Mouse (Mus musculus) thymus, postnatal 10 days (tissue): Measurements from ENCODE around the gene Gm10065.
"Not testable (repeated sequence)": the region's sequence is repeated elsewhere in the genome, so short reads cannot be mapped to it uniquely, and the experiment has no call there.

ENCODE experiments used
- DNase-seq, 2 experiments: peaks; one replicate each; pipeline ENCODE4 v3.0.0; 2021; ENCODE audit warnings: low spot score in 2 of 2

The Gm10065 gene

DNA sequence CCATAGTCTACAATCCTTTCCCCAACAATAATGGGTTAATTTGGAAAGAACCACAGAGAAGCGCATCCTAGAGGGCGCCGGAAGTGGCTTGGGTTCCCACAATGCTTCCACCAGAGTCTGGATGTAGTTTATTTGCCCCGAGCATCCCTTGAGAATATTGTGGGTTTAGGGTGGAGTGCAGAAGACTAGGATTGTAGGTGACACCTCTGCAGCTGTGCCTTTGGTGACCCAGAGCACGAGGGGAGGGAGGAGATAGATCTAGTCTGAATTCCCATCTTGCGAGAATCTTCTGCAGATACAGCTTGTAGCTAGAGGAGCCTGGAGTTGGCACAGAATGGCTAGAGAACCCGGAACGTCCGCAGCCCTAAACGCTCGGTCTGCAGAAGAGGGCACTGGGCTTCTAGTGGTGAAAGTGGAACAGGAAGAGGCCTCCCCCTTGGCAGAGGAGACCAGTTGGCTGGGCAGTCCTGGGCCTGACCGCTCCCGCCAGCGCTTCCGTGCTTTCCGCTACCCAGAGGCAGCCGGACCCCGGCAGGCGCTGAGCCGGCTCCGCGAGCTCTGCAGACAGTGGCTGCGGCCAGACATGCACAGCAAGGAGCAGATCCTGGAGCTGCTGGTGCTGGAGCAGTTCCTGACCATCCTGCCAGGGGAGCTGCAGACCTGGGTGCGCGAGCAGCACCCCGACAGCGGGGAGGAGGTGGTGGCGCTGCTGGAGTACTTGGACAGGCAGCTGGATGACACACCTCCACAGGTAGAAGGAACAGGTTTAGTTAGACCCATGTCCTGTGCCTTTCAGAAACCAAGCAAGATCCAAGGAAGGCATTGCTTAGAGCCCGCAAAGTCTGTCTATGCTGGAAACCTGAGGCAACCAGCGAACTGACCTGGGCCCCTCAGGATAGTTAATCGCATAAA lies at the start of gene Gm10065, which contains the start of gene Zkscan4:
Gm10065 (minus strand) TSS at position 683 of the 912 bp plus-strand sequence.
Zkscan4 (plus strand) TSS at position 149 of the 912 bp plus-strand sequence.
- DNase-seq: not testable (repeated sequence)

DNA sequence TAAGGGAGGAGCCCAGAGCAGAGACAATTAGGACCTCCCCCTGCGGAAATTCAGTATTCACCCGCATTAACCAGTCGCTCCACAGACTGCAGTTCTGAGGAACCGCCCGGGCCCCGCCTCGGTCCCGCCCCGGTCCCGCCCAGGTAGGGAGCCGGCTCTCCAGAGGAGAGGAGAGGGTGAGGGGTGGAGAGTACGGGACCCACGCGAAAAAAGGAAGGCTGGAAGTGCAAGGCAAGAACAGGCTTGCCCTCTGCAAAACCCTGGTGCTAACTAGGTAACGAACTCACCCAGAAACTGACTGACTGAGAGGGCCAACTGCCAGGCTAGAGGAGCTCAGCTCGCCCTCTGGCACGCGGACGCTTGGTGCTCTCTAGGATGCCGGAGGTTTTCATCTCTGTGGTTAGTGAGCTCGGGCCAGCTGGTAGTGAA lies 27.0 kb upstream of the Gm10065 start:
- peak; percentile 52 to 63 for DNase-seq

DNA sequence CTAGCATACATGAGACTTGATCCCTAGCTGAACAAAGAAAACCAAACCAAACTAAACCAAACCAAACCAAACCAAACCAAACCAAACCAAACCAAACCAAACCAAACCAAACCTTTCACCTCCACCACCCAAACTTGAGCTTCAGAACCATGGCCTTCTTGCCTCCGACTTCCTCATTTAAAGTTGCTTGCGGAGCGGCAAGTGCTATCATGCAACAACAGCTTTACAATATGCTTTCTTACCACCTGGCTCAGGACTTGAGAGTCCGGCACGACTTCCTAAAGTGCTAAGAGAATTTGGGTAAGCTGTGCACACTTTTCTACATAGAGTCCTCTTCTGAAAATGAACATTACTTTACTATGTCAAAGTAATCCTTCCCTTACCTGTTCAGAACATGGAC lies 23.1 kb upstream of the Gm10065 start:
- DNase-seq: no peak

DNA sequence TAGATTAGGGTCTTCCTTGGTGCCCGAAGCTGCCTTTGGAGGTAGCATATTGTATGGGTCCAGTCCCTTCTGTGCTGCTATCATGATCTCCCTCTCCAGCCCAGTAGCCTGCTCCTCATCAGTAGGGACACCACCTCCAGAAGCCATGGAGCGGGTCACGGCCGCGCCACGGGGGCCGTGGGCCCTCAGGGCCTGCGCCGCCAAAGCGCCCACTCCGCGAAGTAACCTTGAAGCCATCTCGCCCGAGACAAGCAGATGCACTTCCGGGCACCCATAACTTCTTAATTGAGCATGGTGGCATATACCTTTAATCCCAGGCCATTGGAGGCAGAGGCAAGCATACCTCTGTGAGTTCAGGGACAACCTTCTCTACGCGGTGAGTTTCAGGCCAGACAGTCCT lies 21.9 kb upstream of the Gm10065 start, which contains the start of gene Gm11273:
Gm11273 (minus strand) TSS at position 237 of the 400 bp plus-strand sequence.
- DNase-seq: not testable (repeated sequence)

DNA sequence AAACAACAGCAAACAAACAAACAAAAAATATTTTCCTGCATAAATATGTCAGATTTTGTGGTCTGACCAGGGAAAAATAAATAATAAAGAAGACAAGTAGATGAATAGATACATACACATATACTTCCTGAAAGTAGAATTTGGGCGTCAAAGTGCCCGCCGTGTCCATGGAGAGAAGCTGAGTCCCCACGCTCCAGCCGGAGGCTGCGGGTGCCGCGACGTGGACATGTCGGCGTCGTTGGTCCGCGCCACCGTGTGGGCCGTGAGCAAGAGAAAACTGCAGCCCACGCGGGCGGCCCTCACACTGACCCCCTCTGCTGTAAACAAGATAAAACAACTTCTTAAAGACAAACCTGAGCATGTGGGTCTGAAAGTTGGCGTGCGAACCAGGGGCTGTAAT lies 15.8 kb upstream of the Gm10065 start, which contains the start of gene AK157302:
AK157302 (plus strand) TSS at position 144 of the 400 bp plus-strand sequence.
- no peak for DNase-seq

DNA sequence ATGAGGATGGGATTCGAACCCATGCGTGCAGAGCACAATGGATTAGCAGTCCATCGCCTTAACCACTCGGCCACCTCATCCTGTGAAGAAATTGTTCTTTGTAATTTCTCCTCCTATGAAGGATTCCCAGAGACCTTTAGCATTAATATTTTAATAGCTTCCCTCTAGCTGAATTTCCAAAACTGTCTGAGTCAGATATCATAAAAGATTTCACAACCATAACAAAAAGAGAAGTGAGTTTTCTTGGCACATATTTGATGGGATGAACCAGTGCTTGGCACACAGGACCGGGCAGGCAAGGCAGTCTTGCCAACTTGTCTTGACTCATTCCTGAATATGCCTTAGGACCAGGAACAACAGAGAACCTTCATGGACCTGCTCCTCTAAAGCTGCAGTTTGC lies 13.6 kb upstream of the Gm10065 start:
- no peak for DNase-seq

DNA sequence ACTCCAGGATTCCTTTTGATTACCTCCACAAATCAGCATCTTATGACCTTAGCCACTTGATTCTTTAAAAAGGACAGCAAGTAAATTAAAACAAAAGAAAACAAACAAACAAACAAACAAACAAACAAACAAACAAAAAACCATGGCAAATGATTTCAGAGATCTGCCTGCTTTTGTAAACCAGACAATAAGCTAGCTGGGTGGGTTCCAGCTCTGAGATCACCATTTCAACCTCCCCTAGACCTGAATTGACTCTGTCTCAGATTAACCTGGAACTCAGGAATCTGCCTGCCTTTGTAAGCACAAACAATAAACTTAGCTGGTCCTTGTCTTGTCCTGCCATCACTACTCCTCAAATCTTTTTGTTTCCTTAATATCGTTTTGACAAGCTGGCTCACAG lies 7.6 kb upstream of the Gm10065 start:
- no peak for DNase-seq

DNA sequence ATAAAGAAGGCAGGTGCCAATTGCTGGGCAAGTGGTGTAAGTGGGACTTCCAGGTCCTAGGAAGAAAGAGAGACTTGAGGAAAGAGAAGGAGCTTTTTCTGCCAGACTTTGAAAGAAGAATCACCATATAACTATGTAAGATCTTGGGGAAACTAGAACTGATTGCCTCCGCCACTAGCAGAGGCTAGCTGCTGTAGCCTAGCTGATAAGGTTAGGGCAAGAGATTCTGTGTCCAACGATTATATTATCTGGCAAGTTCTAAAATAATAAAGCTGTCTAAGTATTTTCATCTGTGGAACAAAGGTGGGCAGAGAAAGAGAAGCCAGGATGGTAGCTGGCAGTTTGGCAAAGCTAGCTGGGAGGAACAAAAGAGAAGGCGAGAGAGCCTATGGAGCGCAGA lies 6.8 kb downstream of the Gm10065 start:
- DNase-seq: no peak

DNA sequence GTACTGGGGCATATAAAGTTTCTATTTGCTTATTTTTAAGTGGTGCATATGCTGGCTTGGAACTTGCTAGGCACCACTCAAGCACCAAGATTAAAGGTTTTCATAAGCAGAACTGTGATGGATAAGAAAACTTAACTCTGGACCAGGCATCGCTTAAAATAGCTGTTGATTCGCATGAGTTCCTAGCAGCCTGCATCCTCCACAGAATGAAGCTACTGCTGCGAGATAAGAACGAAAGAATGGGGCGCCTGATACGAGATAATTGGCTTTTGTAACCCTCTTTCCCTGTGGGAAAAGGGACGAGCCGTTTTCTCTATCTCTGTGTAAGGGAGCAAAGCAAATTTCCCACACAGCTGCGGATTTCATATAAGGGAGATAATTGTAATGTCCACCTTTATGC lies 10.1 kb downstream of the Gm10065 start:
- DNase-seq: no peak

DNA sequence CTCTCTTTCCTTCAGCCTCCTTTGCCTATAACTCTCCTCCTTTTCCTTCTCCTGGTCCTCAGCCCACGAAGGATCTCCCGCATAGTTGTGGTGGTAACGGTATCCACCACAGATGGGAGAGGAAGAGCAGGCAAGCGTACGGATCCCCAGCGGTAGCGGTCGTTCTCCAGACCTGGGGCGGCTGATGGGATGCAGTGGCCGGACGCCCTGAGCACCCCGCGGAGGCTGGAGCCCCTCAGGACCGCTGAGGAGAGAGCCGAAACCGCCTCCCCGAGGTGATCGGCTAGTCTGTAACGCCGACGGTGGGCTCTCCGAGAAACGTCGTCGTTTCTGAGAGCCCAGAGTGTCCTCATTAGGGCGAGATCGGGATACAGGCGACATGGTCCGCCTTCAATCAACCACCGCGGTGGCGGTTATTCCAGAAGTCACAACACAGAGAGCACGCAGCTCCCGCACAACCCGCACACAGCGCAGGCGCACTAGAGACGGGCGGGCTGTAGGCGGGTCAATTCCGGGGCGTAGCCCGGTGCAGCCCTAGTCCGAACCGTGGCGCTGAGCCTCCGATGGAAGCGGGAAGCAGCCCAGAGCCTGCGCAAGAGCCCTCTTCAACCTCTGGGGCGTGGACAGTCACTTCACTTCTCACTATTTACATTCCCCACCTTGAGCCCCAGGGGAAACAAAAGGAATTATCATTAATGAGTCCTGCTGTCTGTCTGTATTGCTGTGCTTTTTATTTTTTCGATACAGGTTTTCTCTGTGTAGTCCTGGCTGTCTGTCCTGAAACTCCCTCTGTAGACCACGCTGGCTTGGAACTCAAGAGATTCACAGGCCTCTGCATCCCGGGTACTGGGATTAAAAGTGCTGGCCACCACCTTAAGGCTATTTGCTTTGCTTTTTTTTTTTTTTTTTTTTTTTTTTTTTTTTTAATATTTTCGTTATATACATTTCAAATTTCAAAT lies 10.9 kb downstream of the Gm10065 start, which contains the start of gene Nkapl:
Nkapl (minus strand) TSS at position 449 of the 959 bp plus-strand sequence.
- DNase-seq: peak in 1 of 2 experiments; percentile 10

DNA sequence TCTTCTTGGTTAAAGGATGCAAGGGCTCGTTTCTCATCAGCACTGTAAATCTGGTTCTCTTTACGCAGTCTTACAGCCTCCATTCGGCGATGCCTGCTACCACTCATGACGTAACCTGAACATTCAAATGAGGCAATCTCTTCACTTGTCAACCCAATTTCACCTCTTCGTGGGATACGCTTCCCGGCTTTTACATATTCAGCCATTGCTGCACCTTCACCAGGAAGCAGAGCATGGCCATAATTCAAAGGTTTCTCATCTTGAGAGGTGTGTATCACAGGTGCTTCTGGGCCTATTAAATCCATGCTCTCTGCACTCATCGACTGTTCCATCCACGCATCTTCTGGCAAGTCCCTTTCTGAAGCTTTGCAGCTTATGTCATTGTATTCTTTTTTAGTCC lies 11.9 kb downstream of the Gm10065 start:
- no peak for DNase-seq

DNA sequence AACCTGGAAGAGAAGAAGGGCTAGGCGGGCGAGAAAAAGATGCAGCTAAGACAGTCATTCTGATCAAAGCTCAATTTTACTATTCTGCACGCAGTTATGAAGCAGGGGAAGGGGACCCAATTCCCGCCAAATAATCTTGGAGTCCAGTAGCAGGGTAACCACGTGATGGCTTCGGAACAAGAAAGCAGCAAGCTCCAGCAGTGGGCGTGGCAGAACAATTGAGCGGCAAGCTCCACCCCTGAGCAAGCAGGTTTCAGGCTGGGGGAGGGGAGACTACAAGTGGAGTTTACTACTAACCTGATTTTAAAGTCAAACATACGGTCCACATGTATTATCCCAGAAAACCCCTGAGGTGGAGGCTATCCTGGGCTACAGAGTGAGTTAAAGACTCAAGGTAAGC lies 16.7 kb downstream of the Gm10065 start:
- not testable (repeated sequence) for DNase-seq

DNA sequence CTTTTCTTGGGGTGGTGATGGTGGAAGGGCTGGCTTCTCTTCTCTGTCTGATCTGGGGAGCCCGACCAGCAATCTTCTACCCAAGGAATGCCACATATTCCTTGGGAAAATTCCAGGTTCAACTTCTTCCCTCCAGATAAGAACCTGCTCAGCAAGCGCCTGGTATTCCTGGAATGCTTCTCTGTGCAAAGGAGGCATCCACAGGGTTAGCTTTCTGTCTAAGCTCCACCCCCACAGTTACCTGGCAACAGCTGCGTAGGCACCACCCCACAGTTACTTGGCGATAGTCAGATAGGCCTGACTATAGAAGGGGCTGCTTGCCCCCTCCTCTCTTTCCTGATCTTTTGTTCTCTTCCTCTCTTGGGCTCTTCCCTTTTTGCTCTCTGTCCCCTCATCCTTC lies 22.9 kb downstream of the Gm10065 start:
- DNase-seq: no peak

DNA sequence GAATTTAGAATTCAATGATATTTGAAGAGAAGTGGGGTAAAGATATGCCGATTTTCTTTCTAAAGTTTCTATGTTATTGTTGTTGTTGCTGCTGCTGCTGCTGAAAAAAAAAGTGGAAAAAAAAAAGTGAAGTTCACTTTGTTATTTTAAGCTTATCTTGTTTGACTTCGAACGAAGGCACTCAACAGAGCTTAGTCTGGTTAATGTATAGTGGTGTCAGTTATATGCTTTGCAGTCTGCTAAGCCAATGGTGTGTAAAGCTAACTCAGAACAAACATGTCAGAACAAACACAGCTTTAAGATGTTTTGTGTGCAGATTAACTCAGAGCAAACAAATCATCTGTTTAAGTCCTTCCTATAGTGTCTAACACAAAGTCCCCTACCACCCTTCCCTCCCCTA lies 25.1 kb downstream of the Gm10065 start:
- no peak for DNase-seq

DNA sequence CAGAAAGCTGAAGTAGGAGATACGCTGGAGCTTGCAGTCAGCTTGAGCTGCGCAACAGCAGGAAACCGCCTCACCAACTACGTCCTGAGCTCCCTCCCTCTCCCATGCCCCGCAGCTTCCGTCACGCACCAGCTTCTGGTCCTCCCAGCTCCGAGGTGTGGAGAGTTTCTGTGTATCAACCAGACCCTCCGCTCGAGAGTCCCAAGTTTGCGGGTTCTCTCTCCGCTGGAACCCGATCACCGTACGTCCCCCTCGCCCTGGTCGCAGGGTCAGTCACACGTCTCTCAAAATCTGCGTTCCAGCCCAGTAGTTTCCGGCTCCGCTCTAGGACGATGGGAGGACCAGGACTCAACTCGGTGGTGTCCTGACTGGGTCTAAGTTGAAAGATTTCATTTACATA lies 25.8 kb downstream of the Gm10065 start, which contains the start of gene Zscan26:
Zscan26 (minus strand) TSS at position 282 of the 400 bp plus-strand sequence.
- DNase-seq: peak; percentile 10 to 59

DNA sequence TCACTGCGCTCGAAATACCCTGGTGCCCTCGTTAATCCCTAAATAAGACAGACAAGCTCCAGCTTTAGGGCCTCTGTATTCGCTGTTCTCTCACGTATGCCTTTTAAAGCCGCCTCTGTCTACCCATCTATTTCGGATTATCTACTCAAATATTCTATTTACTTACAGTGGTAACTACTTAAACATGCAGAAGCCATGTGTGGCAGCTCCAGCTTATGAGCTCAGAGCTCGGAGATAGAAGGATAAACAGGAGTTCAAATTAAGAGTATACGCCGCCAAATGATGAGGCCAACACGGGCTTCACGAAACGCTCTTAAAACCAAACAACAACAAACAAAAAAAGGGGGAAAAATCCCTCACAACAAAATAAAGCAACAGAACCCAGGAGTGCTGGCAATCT lies 26.2 kb downstream of the Gm10065 start:
- DNase-seq: no peak

DNA sequence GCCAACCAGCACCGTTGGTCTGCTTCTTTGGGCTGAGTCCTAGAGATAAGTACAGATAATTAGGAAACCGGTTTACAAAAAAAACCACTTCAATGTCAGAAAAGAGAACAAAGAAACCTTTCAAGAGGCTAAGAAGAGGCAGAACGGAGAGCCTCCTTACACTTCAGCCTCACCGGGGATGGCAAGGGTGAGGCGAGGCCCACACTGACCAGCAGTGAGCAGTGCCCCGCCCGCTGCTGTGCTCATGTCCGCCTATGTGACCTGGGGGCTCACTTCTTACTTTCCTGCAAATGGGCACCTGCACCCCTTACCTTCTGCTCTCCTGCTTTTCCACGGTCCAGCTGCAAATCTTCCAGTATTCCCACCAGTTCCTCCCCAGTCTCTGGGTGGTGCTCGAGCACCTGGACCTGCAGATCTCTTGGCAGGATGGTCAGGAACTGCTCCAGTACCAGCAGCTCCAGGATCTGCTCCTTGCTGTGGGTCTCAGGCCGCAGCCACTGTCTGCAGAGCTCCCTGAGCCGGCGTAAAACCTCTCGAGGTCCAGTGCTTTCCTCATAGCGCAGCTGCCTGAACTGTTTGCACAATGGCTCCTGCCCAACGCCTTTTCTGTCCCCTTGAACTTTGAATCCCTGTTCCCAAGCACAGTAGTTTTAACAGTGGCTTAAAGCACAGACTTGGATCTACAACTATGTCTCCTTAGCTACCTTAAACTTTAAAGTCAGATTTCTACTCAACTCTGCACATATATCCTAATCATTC lies 31.2 kb downstream of the Gm10065 start:
- no peak for DNase-seq

DNA sequence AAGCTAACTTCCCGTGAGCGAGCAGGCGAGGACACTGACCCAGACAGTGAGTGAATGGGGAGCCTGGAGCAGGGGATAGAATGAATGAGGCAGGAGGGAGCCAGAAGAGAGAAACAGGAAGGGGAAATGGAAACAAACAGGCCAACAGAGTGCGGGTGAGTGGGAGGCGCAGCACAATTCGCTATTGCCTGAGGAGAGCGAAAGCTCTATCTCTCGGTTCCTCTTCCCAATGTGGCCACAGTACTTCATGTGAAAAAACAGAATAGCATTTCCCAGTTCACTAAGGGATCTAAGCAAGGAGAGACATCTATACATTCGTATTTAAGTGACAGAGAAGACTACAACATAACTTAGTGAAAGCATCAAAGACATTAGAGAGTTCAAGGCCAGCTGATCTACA lies 32.4 kb downstream of the Gm10065 start:
- no peak for DNase-seq

DNA sequence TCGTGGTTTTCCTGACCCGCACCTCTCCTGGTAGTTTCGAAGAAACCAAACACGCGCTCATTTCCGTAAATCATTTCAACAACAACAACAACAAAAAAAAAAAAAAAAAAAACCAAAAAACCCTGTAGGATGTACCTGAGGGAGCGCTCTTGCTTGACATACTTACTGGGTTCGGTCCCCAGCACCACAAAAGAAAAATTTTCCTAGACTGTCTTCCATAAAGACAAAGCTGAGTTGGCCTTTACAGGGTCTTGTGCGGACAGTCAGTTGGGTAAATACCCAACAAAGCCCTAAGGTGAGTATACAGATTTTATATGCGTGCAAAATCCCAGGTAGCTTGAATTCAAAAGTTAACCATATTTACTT lies 38.1 kb downstream of the Gm10065 start:
- no peak for DNase-seq

DNA sequence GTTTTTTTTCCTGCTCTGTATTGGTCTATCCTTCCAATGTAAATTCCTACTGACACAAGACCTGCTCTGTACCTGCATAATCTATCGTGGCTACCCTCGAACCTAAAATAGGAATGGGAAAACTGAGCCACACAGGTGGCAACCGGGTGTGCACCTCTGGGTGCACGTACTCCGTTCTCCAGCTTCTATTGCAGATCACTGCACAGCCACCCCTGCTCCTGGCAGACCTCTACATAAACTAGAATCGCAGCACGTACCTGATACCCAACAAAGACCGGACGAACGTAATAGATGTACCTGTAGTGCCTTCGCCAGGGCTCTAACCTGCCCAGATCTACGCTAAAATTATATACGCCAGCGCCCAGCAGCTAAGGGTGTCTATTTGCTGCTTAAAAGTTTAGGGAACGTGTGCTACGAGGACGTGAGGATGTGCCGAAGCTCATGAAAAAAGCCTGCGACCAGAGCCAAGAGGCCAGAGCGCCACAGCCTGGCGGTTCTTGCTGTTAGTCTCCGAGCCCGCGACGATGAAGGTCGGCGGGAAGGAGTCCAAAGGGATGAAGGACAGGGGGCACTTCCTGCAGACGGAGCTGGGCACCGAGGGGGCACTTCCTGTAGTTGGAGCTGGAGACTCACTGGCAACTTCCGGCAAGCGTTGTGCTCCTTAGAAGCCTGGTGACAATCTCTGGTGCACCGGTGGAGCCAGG lies 38.6 kb downstream of the Gm10065 start, which contains the start of gene Pgbd1:
Pgbd1 (minus strand) TSS at position 556 of the 704 bp plus-strand sequence.
- peak; percentile 44 to 56 for DNase-seq
